Mouse (Mus musculus) adrenal gland, adult 18-20 months (tissue): ENCODE results near the gene Ccdc71. TPM values are rescaled to one million over a fixed set of nuclear protein-coding genes. Genes with fewer than 3 reads are reported as not detected.

ENCODE experiments used
- DNase-seq, 2 experiments: peaks; one replicate each; pipeline ENCODE4 v3.0.0; 2021 to 2022; ENCODE audit warnings: low spot score in 2 of 2
- total RNA-seq, 2 experiments: library from RNA; stranded (reverse); gene quantifications; 1 replicate in 1 of 2; 2 replicates in 1 of 2; pipeline ENCODE4 v1.2.3; 2021

Gene Ccdc71
- total RNA-seq, 2 experiments from 2014 or later = 25.6 to 42.3 TPM

DNA sequence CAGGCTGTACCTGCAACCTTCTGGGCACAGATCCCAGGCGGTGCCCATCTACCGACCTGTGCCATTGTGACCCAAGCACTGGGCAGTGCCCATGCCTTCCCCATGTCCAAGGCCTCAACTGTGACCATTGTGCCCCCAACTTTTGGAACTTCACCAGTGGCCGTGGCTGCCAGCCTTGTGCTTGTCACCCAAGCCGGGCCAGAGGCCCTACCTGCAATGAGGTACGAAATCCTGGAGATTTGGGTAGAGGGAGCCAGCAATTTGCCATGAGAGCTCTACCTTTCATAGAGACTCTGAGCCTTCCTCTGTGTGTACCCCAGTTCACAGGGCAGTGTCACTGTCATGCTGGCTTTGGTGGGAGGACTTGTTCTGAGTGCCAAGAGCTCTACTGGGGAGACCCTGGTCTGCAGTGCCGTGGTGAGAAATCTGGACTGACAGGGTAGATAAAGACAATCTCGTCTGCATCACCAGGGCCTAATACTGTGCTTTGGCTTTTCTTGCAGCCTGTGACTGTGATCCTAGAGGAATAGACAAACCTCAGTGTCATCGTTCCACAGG lies 26.7 kb downstream of the Ccdc71 start:
- DNase-seq = peak in 1 of 2 experiments; percentile 20

DNA sequence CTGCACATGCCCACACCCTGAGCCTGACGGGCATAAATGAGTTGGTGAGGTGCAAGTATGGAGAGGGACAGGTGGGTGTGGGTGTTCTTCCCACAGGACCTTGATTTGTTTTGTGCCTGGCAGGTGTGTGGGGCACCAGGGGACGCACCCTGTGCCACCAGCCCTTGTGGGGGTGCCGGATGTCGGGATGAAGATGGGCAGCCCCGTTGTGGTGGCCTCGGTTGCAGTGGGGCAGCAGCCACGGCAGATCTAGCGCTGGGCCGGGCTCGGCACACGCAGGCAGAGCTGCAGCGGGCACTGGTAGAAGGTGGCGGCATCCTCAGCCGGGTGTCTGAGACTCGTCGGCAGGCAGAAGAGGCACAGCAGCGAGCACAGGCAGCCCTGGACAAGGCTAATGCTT lies 28.1 kb downstream of the Ccdc71 start:
- DNase-seq = peak in 1 of 2 experiments; percentile 20

DNA sequence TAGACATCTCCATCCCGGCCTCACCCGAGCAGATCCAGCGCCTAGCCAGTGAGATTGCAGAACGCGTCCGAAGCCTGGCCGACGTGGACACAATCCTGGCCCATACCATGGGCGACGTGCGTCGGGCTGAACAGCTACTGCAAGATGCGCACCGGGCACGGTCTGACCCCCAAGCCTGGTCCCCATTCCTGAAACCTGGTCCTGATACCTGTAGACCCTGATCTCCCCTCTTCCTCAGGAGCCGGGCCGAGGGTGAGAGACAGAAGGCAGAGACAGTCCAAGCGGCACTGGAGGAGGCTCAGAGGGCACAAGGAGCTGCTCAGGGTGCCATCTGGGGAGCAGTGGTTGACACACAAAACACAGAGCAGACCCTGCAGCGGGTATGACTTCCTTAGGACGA lies 28.9 kb downstream of the Ccdc71 start:
- peak in 1 of 2 experiments; percentile 29 for DNase-seq

- DNase-seq = peak in 1 of 2 experiments; percentile 33
Observed at GRCm38 (mm10) chr9:108489702-108490558, 29.6 kb downstream of the Ccdc71 start.

- DNase-seq = peak; percentile 91 to 92
Observed at GRCm38 (mm10) chr9:108490559-108491285, 30.4 kb downstream of the Ccdc71 start, which contains the start of gene Usp19. TSS of gene Usp19 (plus strand) at chr9:108490602.

DNA sequence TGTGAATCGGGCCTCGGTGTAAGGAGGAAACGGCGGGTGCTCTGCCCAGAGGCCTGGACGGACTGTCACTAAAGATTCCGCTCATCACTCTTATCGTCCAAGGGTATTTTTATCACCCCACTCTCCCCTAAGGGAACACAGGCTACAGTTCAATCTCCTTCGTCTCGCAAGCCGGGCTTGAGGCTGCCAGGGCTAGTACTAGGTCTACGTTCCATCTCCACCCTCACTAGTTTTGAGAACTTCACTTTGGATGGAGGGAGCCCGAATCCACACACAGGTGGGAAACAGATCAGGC lies 30.9 kb downstream of the Ccdc71 start:
- DNase-seq = no peak

DNA sequence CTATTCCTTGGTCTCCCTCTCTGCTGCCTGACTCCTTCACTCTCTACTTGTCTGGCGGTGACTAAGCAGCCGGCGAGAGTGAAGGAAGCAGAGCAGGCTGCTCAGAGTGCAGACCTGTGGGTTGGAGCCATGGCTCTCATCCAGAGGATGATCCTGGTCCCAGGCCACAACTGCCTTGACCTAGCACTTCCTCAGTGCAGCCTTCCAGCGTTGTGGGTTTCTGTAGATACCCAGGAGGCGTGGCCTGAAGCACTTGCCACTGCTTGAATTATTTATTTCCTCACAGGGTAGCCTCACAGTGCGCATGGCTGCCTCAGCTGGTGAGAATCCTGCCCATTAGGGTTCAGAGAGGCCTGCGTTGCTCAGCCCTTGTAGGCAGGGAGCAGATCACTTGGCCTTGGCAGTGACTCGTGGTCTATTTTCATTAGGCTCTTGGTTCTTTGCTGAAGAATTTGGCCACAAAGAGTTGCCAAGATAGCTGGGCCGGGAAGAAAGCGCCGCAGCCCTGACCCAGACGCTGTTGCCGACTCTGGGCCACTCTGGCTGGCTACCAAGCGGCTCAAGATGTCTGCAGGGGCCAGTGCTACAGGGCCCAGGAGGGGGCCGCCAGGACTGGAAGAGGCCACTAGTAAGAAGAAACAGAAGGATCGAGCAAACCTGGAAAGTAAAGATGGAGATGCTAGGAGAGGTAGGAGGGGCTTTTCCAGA lies 31.9 kb downstream of the Ccdc71 start:
- DNase-seq = peak; percentile 63

DNA sequence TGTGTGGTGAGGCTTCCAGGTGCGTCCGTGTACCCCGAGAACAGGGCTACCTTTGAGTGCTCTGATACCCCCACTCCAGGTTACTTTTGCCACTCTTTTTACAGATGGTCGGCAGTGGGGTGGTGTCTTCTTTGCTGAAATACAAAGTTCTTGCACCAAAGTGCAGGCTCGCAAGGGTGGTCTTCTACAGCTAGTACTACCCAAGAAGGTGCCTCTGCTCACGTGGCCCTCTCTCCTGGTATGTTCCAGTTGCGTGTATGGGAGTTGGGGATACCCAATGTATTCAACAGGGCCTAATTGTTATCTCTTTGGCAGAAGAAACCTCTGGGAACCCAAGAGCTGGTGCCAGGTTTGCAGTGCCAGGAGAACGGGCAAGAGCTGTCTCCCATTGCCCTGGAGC lies 32.9 kb downstream of the Ccdc71 start:
- DNase-seq = no peak

DNA sequence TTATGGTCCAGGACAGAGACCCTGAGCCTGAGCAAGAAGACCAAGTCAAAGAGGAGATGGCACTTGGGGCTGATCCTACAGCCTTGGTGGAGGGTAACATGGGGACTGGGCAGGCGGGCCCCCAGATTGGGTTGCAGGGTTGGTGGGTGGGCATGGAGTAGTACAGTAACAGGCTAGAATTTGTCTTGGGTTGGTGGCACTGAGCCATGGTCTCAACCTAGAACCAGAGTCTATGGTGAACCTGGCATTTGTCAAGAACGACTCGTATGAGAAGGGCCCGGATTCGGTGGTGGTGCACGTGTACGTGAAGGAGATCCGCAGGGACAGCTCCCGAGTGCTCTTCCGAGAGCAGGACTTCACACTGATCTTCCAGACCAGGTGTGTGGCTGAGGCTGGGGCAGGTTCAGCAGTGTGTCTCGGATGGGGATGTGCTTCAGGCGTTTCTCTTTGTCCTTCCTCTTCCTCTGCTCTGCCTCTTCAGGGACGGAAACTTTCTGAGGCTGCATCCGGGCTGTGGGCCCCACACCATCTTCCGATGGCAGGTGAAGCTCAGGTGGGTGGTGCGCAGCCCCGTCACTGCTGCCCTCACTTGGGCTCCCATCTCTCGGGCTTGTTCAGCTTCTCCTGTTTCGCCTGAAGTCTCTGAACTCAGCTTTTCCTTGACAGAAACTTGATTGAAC lies 34.0 kb downstream of the Ccdc71 start:
- DNase-seq = no peak

GRCm38 (mm10) chr9:108494905-108495304 lies 34.6 kb downstream of the Ccdc71 start:
- peak in 1 of 2 experiments; percentile 20 for DNase-seq

DNA sequence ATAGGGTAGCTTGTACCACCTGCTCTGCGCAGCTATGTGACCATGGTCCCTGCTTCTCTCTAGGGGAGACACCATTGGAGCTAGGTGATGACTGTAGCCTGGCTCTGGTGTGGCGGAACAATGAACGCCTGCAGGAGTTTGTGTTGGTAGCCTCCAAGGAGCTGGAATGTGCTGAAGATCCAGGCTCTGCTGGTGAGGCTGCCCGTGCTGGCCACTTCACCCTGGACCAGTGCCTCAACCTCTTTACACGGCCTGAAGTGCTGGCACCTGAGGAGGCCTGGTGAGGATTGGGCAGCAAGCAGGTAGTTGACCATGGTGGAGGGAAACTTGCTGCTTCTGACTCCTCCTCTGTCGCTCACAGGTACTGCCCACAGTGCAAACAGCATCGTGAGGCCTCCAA lies 38.9 kb downstream of the Ccdc71 start:
- DNase-seq = no peak

DNA sequence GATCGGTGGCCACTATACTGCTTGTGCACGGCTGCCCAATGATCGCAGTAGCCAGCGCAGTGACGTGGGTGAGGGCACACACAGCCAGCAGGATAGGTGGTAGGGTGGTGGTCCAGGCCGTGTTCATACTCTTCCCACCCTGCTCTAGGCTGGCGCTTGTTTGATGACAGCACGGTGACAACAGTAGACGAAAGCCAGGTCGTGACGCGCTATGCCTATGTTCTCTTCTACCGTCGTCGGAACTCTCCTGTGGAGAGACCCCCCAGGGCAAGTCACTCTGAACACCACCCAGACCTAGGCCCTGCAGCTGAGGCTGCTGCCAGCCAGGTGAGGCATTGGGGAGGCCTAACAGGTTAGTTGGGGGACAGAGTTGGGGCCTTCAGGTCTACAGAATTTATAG lies 39.6 kb downstream of the Ccdc71 start:
- no peak for DNase-seq

GRCm38 (mm10) chr9:108506901-108507300 lies 46.6 kb downstream of the Ccdc71 start:
- no peak for DNase-seq

GRCm38 (mm10) chr9:108507619-108508434 lies 47.5 kb downstream of the Ccdc71 start, which contains the start of gene Qars:
TSS of gene Qars (plus strand) at chr9:108507706.
- DNase-seq = peak; percentile 88

DNA sequence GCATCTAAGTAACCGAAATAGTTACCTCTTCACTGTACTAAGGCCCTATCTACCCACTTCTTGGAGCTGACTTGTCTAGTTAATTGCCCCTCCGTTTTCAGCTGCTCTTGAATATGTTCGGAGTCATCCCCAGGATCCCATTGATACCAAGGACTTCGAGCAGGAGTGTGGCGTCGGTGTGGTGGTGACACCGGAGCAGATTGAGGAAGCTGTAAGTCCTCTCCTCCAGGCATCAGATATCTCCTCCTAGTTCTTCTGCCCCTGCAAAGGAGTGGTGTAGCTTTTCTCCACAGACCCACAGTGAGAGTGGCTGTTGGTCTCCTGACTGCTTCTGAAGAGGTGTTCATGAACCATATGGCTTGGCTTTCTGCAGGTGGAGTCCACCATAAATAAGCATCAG lies 48.4 kb downstream of the Ccdc71 start:
- DNase-seq = no peak

Other genes with a start within 250 kb of the Ccdc71 start
- gene Dag1, start 196.6 kb upstream of the Ccdc71 start, total RNA-seq = 100 to 1,000 TPM; 136 to 137 TPM
- gene Nicn1, start 170.1 kb upstream of the Ccdc71 start, total RNA-seq = 10 to 100 TPM; 19.0 to 29.2 TPM
- 1 to 10 TPM; 4.2 to 5.8 TPM for gene Amt, start 163.7 kb upstream of the Ccdc71 start, total RNA-seq
- gene Rhoa, start 154.4 kb upstream of the Ccdc71 start, total RNA-seq = 100 to 1,000 TPM; 356 to 357 TPM
- gene Tcta, start 154.4 kb upstream of the Ccdc71 start, total RNA-seq = 10 to 100 TPM; 36.1 to 36.2 TPM
- gene Gpx1, start 121.6 kb upstream of the Ccdc71 start, total RNA-seq = 100 to 1,000 TPM; 551 to 749 TPM
- 100 to 1,000 TPM; 107 to 126 TPM for gene Usp4, start 112.7 kb upstream of the Ccdc71 start, total RNA-seq
- 1 to 10 TPM; 1.5 to 2.1 TPM for gene 1700102P08Rik, start 67.7 kb upstream of the Ccdc71 start, total RNA-seq
- gene Ccdc36, start 32.0 kb upstream of the Ccdc71 start, total RNA-seq = not detected
- not detected for gene BC048562, start 24.0 kb upstream of the Ccdc71 start, total RNA-seq
- gene Klhdc8b, start 1.1 kb downstream of the Ccdc71 start, total RNA-seq = 10 to 100 TPM; 20.4 to 22.3 TPM
- 100 to 1,000 TPM; 107 to 134 TPM for gene Lamb2, start 19.2 kb downstream of the Ccdc71 start, total RNA-seq
- gene Usp19, start 30.1 kb downstream of the Ccdc71 start, total RNA-seq = 100 to 1,000 TPM; 172 to 248 TPM
- gene Qars, start 47.2 kb downstream of the Ccdc71 start, total RNA-seq = 100 to 1,000 TPM; 144 to 180 TPM
- 100 to 1,000 TPM in 1 of 2 experiments, 10 to 100 TPM in 1; 91.5 to 107 TPM for gene Qrich1, start 56.3 kb downstream of the Ccdc71 start, total RNA-seq
- gene Impdh2, start 99.8 kb downstream of the Ccdc71 start, total RNA-seq = 100 to 1,000 TPM in 1 of 2 experiments, 10 to 100 TPM in 1; 99.7 to 135 TPM
- gene Ndufaf3, start 106.9 kb downstream of the Ccdc71 start, total RNA-seq = 10 to 100 TPM; 50.8 to 51.0 TPM
- gene Dalrd3, start 109.4 kb downstream of the Ccdc71 start, total RNA-seq = 10 to 100 TPM; 64.6 to 81.8 TPM
- gene Wdr6, start 118.2 kb downstream of the Ccdc71 start, total RNA-seq = 10 to 100 TPM; 93.9 to 96.2 TPM
- 1 to 10 TPM; 6.2 to 7.9 TPM for gene P4htm, start 137.1 kb downstream of the Ccdc71 start, total RNA-seq
- gene Arih2, start 188.9 kb downstream of the Ccdc71 start, total RNA-seq = 10 to 100 TPM; 61.2 to 63.0 TPM
- gene Slc25a20, start 201.6 kb downstream of the Ccdc71 start, total RNA-seq = 100 to 1,000 TPM; 125 to 212 TPM
- 10 to 100 TPM; 33.1 to 43.5 TPM for gene Prkar2a, start 228.8 kb downstream of the Ccdc71 start, total RNA-seq